Mouse (Mus musculus): ENCODE data around the gene Lrrc8d. TPM values are rescaled to one million over a fixed set of nuclear protein-coding genes. Genes with fewer than 3 reads are reported as not detected.

The Lrrc8d gene
- polyA plus RNA-seq, 1 experiment from 2014 or later: 24.7 TPM

- H3K4me1 ChIP-seq (replicated peaks; ENCODE audit: control insufficient read depth, insufficient read depth, low read length): no peaks in the 10 kb centered on the region
- no peaks in the 10 kb centered on the region for H3K36me3 ChIP-seq (ENCODE audit: control insufficient read depth, insufficient read depth, low read length)
- no peak overlapping the region for H3K27ac ChIP-seq (ENCODE audit: low read depth, low read length)
- H3K4me2 ChIP-seq (replicated peaks; ENCODE audit: low read depth, low read length): no peak overlapping the region
- H3K4me3 ChIP-seq (ENCODE audit: low read depth, low read length): no peak overlapping the region
- ATAC-seq (ENCODE audit: low FRiP score) (no peak), DNase-seq (ENCODE audit: low spot score) (no peak)
- no peak overlapping the region for H3K9ac ChIP-seq (ENCODE audit: low read depth, low read length)
- no peaks in the 10 kb centered on the region for H3K9me3 ChIP-seq (ENCODE audit: control insufficient read depth, low read length)
- 92% methylated on average over 2 of the region's 2 CpGs for WGBS
- H3K27me3 ChIP-seq (ENCODE audit: control insufficient read depth, insufficient read depth, low read length): no peaks in the 10 kb centered on the region
Observed at GRCm38 (mm10) chr5:105669086-105669485, 30.7 kb upstream of the Lrrc8d start.

GRCm38 (mm10) chr5:105669508-105670353 lies 30.0 kb upstream of the Lrrc8d start:
- Histone ChIP-seq H3K4me2 (replicated peaks; ENCODE audit: low read depth, low read length) (no peak overlapping the region), H3K4me3 (ENCODE audit: low read depth, low read length) (no peak overlapping the region), H3K27me3 (ENCODE audit: control insufficient read depth, insufficient read depth, low read length) (no peaks in the 10 kb centered on the region), H3K9me3 (ENCODE audit: control insufficient read depth, low read length) (no peaks in the 10 kb centered on the region), H3K9ac (ENCODE audit: low read depth, low read length) (no peak overlapping the region), H3K4me1 (replicated peaks; ENCODE audit: control insufficient read depth, insufficient read depth, low read length) (no peaks in the 10 kb centered on the region), H3K27ac (ENCODE audit: low read depth, low read length) (no peak overlapping the region), H3K36me3 (ENCODE audit: control insufficient read depth, insufficient read depth, low read length) (no peaks in the 10 kb centered on the region)
- 74% methylated on average over 10 of the region's 10 CpGs for WGBS
- no peak for DNase-seq (ENCODE audit: low spot score)
- no peak for ATAC-seq (ENCODE audit: low FRiP score)

GRCm38 (mm10) chr5:105672332-105672731 lies 27.4 kb upstream of the Lrrc8d start:
- H3K4me3 ChIP-seq (ENCODE audit: low read depth, low read length): no peak overlapping the region
- no peak overlapping the region for H3K4me2 ChIP-seq (replicated peaks; ENCODE audit: low read depth, low read length)
- no peak for DNase-seq (ENCODE audit: low spot score)
- H3K9ac ChIP-seq (ENCODE audit: low read depth, low read length): no peak overlapping the region
- H3K27me3 ChIP-seq (ENCODE audit: control insufficient read depth, insufficient read depth, low read length): no peaks in the 10 kb centered on the region
- H3K36me3 ChIP-seq (ENCODE audit: control insufficient read depth, insufficient read depth, low read length): no peaks in the 10 kb centered on the region
- H3K27ac ChIP-seq (ENCODE audit: low read depth, low read length): no peak overlapping the region
- 50% methylated on average over 4 of the region's 4 CpGs for WGBS
- ATAC-seq (ENCODE audit: low FRiP score): no peak
- no peaks in the 10 kb centered on the region for H3K9me3 ChIP-seq (ENCODE audit: control insufficient read depth, low read length)
- no peaks in the 10 kb centered on the region for H3K4me1 ChIP-seq (replicated peaks; ENCODE audit: control insufficient read depth, insufficient read depth, low read length)

- no peak overlapping the region for H3K4me2 ChIP-seq (replicated peaks; ENCODE audit: low read depth, low read length)
- WGBS: 95% methylated on average over 4 of the region's 4 CpGs
- H3K4me1 ChIP-seq (replicated peaks; ENCODE audit: control insufficient read depth, insufficient read depth, low read length): no peaks in the 10 kb centered on the region
- no peak overlapping the region for H3K4me3 ChIP-seq (ENCODE audit: low read depth, low read length)
- H3K27ac ChIP-seq (ENCODE audit: low read depth, low read length): no peak overlapping the region
- ATAC-seq (ENCODE audit: low FRiP score): no peak
- H3K9me3 ChIP-seq (ENCODE audit: control insufficient read depth, low read length): no peaks in the 10 kb centered on the region
- no peak overlapping the region for H3K9ac ChIP-seq (ENCODE audit: low read depth, low read length)
- DNase-seq (ENCODE audit: low spot score): no peak
- H3K36me3 ChIP-seq (ENCODE audit: control insufficient read depth, insufficient read depth, low read length): no peaks in the 10 kb centered on the region
- no peaks in the 10 kb centered on the region for H3K27me3 ChIP-seq (ENCODE audit: control insufficient read depth, insufficient read depth, low read length)
Observed at GRCm38 (mm10) chr5:105675511-105675910, 24.3 kb upstream of the Lrrc8d start.

- Histone ChIP-seq H3K4me3 (ENCODE audit: low read depth, low read length) (no peak overlapping the region), H3K36me3 (ENCODE audit: control insufficient read depth, insufficient read depth, low read length) (no peaks in the 10 kb centered on the region), H3K27ac (ENCODE audit: low read depth, low read length) (no peak overlapping the region), H3K4me1 (replicated peaks; ENCODE audit: control insufficient read depth, insufficient read depth, low read length) (0 out of 2 replicates have a peak, but pooled peaks cover 2% of the 10 kb centered on the region), H3K9me3 (ENCODE audit: control insufficient read depth, low read length) (no peaks in the 10 kb centered on the region), H3K4me2 (replicated peaks; ENCODE audit: low read depth, low read length) (no peak overlapping the region), H3K27me3 (ENCODE audit: control insufficient read depth, insufficient read depth, low read length) (no peaks in the 10 kb centered on the region), H3K9ac (ENCODE audit: low read depth, low read length) (no peak overlapping the region)
- no peak for ATAC-seq (ENCODE audit: low FRiP score)
- 83% methylated on average over 2 of the region's 2 CpGs for WGBS
- DNase-seq (ENCODE audit: low spot score): no peak
Observed at GRCm38 (mm10) chr5:105677071-105677470, 22.7 kb upstream of the Lrrc8d start.

- 0 out of 2 replicates have a peak, but pooled peaks cover 2% of the 10 kb centered on the region for H3K4me1 ChIP-seq (replicated peaks; ENCODE audit: control insufficient read depth, insufficient read depth, low read length)
- H3K4me2 ChIP-seq (replicated peaks; ENCODE audit: low read depth, low read length): no peak overlapping the region
- no peaks in the 10 kb centered on the region for H3K9me3 ChIP-seq (ENCODE audit: control insufficient read depth, low read length)
- H3K36me3 ChIP-seq (ENCODE audit: control insufficient read depth, insufficient read depth, low read length): no peaks in the 10 kb centered on the region
- H3K9ac ChIP-seq (ENCODE audit: low read depth, low read length): no peak overlapping the region
- H3K27ac ChIP-seq (ENCODE audit: low read depth, low read length): no peak overlapping the region
- WGBS: 87% methylated on average over 8 of the region's 8 CpGs
- no peak overlapping the region for H3K4me3 ChIP-seq (ENCODE audit: low read depth, low read length)
- no peak for ATAC-seq (ENCODE audit: low FRiP score)
- DNase-seq (ENCODE audit: low spot score): no peak
- no peaks in the 10 kb centered on the region for H3K27me3 ChIP-seq (ENCODE audit: control insufficient read depth, insufficient read depth, low read length)
Observed at GRCm38 (mm10) chr5:105678243-105678642, 21.5 kb upstream of the Lrrc8d start.

- 81% methylated on average over 4 of the region's 4 CpGs for WGBS
- H3K27me3 ChIP-seq (ENCODE audit: control insufficient read depth, insufficient read depth, low read length): no peaks in the 10 kb centered on the region
- H3K4me3 ChIP-seq (ENCODE audit: low read depth, low read length): no peak overlapping the region
- H3K27ac ChIP-seq (ENCODE audit: low read depth, low read length): no peak overlapping the region
- no peaks in the 10 kb centered on the region for H3K36me3 ChIP-seq (ENCODE audit: control insufficient read depth, insufficient read depth, low read length)
- ATAC-seq (ENCODE audit: low FRiP score) (no peak), DNase-seq (ENCODE audit: low spot score) (no peak)
- H3K9me3 ChIP-seq (ENCODE audit: control insufficient read depth, low read length): no peaks in the 10 kb centered on the region
- no peak overlapping the region for H3K4me2 ChIP-seq (replicated peaks; ENCODE audit: low read depth, low read length)
- no peak overlapping the region for H3K9ac ChIP-seq (ENCODE audit: low read depth, low read length)
- 0 out of 2 replicates have a peak, but pooled peaks cover 2% of the 10 kb centered on the region for H3K4me1 ChIP-seq (replicated peaks; ENCODE audit: control insufficient read depth, insufficient read depth, low read length)
Observed at GRCm38 (mm10) chr5:105679261-105679660, 20.5 kb upstream of the Lrrc8d start.

- Histone ChIP-seq H3K27ac (ENCODE audit: low read depth, low read length) (no peak overlapping the region), H3K4me2 (replicated peaks; ENCODE audit: low read depth, low read length) (no peak overlapping the region), H3K9me3 (ENCODE audit: control insufficient read depth, low read length) (no peaks in the 10 kb centered on the region), H3K27me3 (ENCODE audit: control insufficient read depth, insufficient read depth, low read length) (no peaks in the 10 kb centered on the region), H3K9ac (ENCODE audit: low read depth, low read length) (no peak overlapping the region), H3K36me3 (ENCODE audit: control insufficient read depth, insufficient read depth, low read length) (no peaks in the 10 kb centered on the region), H3K4me1 (replicated peaks; ENCODE audit: control insufficient read depth, insufficient read depth, low read length) (0 out of 2 replicates have a peak, but pooled peaks cover 2% of the 10 kb centered on the region), H3K4me3 (ENCODE audit: low read depth, low read length) (no peak overlapping the region)
- ATAC-seq (ENCODE audit: low FRiP score): no peak
- 45% methylated on average over 9 of the region's 9 CpGs for WGBS
- DNase-seq (ENCODE audit: low spot score): no peak
Observed at GRCm38 (mm10) chr5:105679921-105680843, 19.6 kb upstream of the Lrrc8d start.

All from hindbrain, embryonic 11.5 days (tissue).